Mouse (Mus musculus): ENCODE measurements around the gene Fam69b.

Fam69b gene

DNA sequence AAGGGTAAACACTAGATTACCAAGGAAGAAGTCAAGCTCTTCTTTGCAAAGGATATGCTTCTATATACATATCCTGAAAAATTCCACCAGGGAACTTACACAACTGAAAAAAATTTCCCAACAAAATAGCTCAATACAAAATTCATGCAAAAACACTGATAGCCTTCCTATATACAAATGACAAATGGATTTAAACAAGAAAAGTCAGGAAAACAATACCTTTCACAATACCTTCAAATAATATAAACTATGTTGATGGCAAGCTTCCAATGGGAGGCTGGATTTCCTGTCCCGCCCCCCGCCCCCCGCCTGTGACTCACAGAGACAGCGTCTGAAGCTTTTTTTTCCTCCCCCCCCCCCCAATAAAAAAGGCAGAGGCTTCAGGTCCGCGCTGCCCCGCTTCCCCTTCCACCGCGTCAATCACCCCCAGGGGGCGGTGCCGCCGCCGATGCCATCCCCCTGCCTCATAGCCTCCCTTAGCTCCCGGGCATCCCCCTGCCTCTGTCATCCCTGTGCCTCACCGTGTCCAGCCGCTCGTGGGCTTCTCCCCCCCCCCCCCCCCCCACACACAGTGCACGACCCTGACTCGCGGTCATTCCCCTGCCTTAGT lies 33.0 kb downstream of the Fam69b start:
- no peak for DNase-seq (ENCODE audit: low read depth in 1 of 2, low spot score in 2 of 2)

DNA sequence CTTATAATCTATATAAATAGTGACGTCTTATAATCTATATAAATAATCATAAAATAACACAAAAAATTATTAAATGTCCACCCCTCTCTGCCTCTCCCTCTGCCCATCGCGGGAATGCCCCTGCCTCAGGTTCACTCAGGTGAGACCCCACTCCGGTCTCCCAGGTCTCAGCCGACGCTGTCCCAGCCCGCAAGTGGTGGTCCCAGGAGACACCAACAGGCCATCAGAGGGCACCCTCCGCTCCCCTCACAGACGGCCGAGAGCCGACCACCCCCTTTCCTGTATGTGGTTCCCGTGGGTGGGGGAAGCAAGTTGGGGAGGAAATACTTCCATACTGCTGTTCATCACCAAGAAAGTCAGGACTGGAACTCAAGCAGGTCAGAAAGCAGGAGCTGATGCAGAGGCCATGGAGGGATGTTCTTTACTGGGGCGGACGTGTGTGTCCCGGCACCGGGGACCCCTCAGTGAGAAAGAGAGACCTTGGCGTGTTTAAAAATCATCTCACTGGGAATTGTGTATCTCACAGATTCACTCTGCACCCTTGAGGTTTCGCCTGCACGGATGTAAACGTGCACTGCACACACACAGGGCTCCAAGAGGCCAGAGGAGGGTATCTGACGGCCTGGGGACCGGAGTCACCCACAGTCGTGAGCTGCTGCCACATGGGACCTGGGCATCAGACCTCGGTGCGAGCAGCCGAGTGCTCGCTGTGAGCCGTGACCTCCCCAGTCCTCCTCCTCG lies 33.7 kb downstream of the Fam69b start:
- DNase-seq (ENCODE audit: low read depth in 1 of 2, low spot score in 2 of 2): no peak

DNA sequence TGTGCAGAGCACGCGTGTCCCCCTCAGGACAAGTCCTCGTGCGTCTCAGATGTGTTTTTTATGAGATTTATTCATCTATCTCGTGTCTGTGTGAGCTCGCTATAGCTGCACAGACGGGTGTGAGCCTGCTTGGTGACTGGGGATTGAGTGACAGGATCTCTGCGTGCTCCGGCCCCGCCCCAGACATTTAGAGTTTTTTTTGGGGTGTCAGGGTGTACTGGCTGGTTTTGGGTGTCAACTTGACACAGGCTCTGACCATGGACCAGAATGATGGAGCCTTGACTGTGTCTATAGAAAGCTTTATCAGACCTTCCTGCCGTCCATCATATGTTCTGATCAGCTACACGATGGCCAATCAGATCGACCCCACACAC lies 34.2 kb downstream of the Fam69b start:
- DNase-seq (ENCODE audit: low read depth in 1 of 2, low spot score in 2 of 2): no peak

DNA sequence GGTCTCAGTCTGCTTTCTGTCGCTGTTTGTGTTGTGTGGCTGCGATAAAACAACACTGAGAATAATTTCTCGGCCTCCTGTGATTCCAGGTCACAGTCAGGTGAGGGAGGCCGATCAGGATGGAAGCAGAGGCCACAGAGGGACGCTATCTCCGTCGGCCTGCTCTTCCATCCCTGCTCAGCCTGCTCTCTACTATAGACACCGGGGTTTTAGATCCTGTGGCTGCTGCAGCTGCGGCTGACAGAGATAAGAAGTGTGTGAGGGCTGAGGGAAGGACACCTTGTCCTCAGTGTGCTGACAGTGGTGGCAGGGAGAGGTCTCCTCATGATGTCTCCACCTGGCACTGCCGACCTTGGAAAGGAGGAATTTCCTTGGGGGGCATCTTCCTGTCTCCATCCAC lies 34.9 kb downstream of the Fam69b start:
- DNase-seq (ENCODE audit: low read depth in 1 of 2, low spot score in 2 of 2): no peak

DNA sequence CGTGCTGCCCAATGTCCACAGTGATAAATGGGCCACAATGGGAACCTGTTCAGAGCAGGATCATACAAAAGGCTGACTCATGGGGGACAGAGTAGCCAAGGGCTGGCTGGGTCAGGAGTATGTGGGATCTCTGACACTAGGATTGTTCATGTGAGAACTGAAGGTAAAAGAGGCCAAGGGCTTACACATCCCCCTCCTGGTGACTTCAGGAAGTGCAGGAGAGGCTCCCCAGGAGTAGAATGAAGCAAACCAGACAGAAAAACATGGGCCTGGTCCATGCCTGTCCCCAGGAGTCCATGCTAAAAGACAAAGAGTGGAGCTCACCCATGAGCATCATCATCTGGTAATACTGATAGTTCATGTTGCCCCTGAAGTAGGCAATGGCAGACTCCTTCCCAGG lies 35.3 kb downstream of the Fam69b start:
- DNase-seq (ENCODE audit: low read depth in 1 of 2, low spot score in 2 of 2): peak in 1 of 2 experiments; percentile 26

DNA sequence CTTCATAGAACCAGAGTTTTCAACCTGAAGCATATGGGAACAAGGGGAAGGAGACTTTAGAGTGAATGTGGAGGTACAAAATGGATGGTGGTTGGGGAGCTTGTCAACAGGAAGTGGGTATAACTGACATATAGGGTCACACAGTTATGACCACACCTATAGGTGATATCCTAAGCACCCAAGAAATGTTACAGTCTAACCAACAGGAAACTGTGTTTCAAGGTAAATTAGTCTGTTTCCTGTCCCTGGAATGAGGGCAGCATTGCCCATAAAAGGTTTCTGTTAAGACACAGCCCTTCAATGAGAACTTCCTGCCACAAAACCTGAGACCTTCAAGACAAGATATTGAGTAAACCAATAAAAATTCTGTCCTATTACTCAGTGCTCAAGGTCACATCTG lies 40.5 kb downstream of the Fam69b start:
- no peak for DNase-seq (ENCODE audit: low read depth in 1 of 2, low spot score in 2 of 2)

DNA sequence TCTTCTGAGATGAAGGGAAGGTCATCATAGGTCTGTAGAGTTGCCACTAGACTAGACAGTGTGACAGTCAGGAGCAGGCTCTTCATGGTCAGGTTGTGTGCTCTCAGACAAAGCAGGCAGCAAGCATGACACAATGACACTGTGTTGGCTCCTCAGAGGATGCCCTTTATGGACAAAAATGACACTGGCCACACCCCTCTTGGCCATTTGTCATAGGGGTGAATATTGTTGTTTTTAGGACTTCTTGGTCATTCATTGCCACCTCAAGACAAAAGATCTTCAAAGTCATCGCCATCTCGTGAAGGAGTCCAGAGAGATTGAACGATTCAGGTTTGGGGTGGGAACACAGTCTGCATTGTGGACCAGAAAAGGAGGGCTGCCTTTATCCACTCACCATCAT lies 42.9 kb downstream of the Fam69b start, which contains the start of gene Lcn4:
Lcn4 (minus strand) TSS at position 101 of the 400 bp plus-strand sequence.
- no peak for DNase-seq (ENCODE audit: low read depth in 1 of 2, low spot score in 2 of 2)

All from monocyte, adult 2 months (primary cell).